Mouse (Mus musculus) myocyte (in vitro differentiated cells): Measurements from ENCODE around the gene Lag3.

Source experiments
- CEBPB ChIP-seq: IDR thresholded peaks from 2 replicates; pipeline ENCODE4 v1.6.1; 2011; ENCODE audit warnings: mild to moderate bottlenecking, moderate library complexity; ENCODE audit not compliant: poor library complexity, insufficient read depth, severe bottlenecking
- E2F4 ChIP-seq: IDR thresholded peaks from one replicate; pipeline ENCODE4 v1.6.1; 2011; ENCODE audit warnings: mild to moderate bottlenecking, control low read depth, moderate library complexity; ENCODE audit not compliant: insufficient read depth
- MAX ChIP-seq: IDR thresholded peaks from one replicate; pipeline ENCODE4 v1.6.1; 2011; ENCODE audit warnings: low read depth, mild to moderate bottlenecking, control low read depth
- MYOD1 ChIP-seq, 3 experiments: IDR thresholded peaks; one replicate each; pipeline ENCODE4 v1.6.1; 2011; ENCODE audit warnings: control low read depth in 2 of 3, low read depth in 2 of 3, mild to moderate bottlenecking in 2 of 3, moderate library complexity in 1 of 3; ENCODE audit not compliant: insufficient read length in 2 of 3, control insufficient read depth in 1 of 3
- MYOG ChIP-seq, 3 experiments: IDR thresholded peaks; one replicate each; pipeline ENCODE4 v1.6.1; 2011; ENCODE audit warnings: control low read depth in 2 of 3, low read depth in 2 of 3, mild to moderate bottlenecking in 2 of 3; ENCODE audit not compliant: insufficient read length in 2 of 3, control insufficient read depth in 1 of 3, insufficient read depth in 1 of 3
- POLR2A ChIP-seq: IDR thresholded peaks from one replicate; pipeline ENCODE4 v1.6.1; 2011; ENCODE audit warnings: low read depth, mild to moderate bottlenecking, control low read depth, moderate library complexity; ENCODE audit not compliant: insufficient read length
- POLR2AphosphoS2 ChIP-seq: IDR thresholded peaks from one replicate; pipeline ENCODE4 v1.6.1; 2011; ENCODE audit warnings: low read depth, control low read depth; ENCODE audit not compliant: insufficient read length
- REST ChIP-seq: IDR thresholded peaks from one replicate; pipeline ENCODE4 v1.6.1; 2011; ENCODE audit warnings: mild to moderate bottlenecking, control low read depth, moderate library complexity; ENCODE audit not compliant: insufficient read depth, insufficient read length
- SRF ChIP-seq: IDR thresholded peaks from one replicate; pipeline ENCODE4 v1.6.1; 2011; ENCODE audit warnings: low read depth; ENCODE audit not compliant: control insufficient read depth, insufficient read length
- TCF12 ChIP-seq: IDR thresholded peaks from one replicate; pipeline ENCODE4 v1.6.1; 2011; ENCODE audit warnings: mild to moderate bottlenecking, control low read depth; ENCODE audit not compliant: poor library complexity, insufficient read depth, severe bottlenecking
- TCF3 ChIP-seq: IDR thresholded peaks from one replicate; pipeline ENCODE4 v1.6.1; 2011; ENCODE audit warnings: low read depth, control low read depth; ENCODE audit not compliant: insufficient read length
- USF1 ChIP-seq: IDR thresholded peaks from one replicate; pipeline ENCODE4 v1.6.1; 2011; ENCODE audit warnings: low read depth, mild to moderate bottlenecking, control low read depth, moderate library complexity

- no peak for TF ChIP-seq USF1
- no peak for TF ChIP-seq TCF3
- TF ChIP-seq POLR2A, result peak; percentile 6
- TF ChIP-seq POLR2AphosphoS2, result peak; percentile 38
- no peak for TF ChIP-seq TCF12
- TF ChIP-seq MAX, result no peak
- TF ChIP-seq E2F4, result no peak
- TF ChIP-seq MYOG (IDR thresholded peaks at IDR 0.05; ENCODE audit: control insufficient read depth in 1 of 3, insufficient read depth in 1 of 3, insufficient read length in 2 of 3, low read depth in 2 of 3), result no peak
- TF ChIP-seq CEBPB, result no peak
- no peak for TF ChIP-seq REST
- TF ChIP-seq SRF, result no peak
- no peak for TF ChIP-seq MYOD1 (IDR thresholded peaks at IDR 0.05; ENCODE audit: control insufficient read depth in 1 of 3, insufficient read length in 2 of 3, low read depth in 2 of 3)
Observed at GRCm38 (mm10) chr6:124915160-124915941, 3.8 kb upstream of the Lag3 start.
